Mouse (Mus musculus): ENCODE measurements at regions not wholly inside any gene's neighbourhood (a gene's known extent, or its start where the extent isn't known, plus 50 kb on each side); places are given as distances from the start of the nearest gene placed in this dataset.

- no peak overlapping the region for H3K27ac ChIP-seq (ENCODE audit: insufficient read depth, low read length)
- no peak overlapping the region for H3K4me3 ChIP-seq (ENCODE audit: insufficient read depth, low read length)
- H3K4me1 ChIP-seq (ENCODE audit: control insufficient read depth, insufficient read depth, low read length): no peaks in the 10 kb centered on the region
- no peak for TF ChIP-seq CTCF (IDR thresholded peaks at IDR 0.05; ENCODE audit: extremely low read depth, insufficient read depth, low read length)
- TF ChIP-seq POLR2A (IDR thresholded peaks at IDR 0.05; ENCODE audit: extremely low read depth, insufficient read depth, low read length): no peak
These were observed 691.3 kb downstream of the Dach1 start for GRCm38 (mm10) chr14:97478236-97478635.

GRCm38 (mm10) chr14:97450525-97451235 is 718.9 kb downstream of the Dach1 start:
- no peak overlapping the region for H3K27ac ChIP-seq (ENCODE audit: insufficient read depth, low read length)
- no peak overlapping the region for H3K4me3 ChIP-seq (ENCODE audit: insufficient read depth, low read length)
- H3K4me1 ChIP-seq (ENCODE audit: control insufficient read depth, insufficient read depth, low read length): no peaks in the 10 kb centered on the region
- TF ChIP-seq CTCF (IDR thresholded peaks at IDR 0.05; ENCODE audit: extremely low read depth, insufficient read depth, low read length) (no peak), POLR2A (IDR thresholded peaks at IDR 0.05; ENCODE audit: extremely low read depth, insufficient read depth, low read length) (no peak)

- Histone ChIP-seq H3K4me1 (ENCODE audit: control insufficient read depth, insufficient read depth, low read length) (no peaks in the 10 kb centered on the region), H3K4me3 (ENCODE audit: insufficient read depth, low read length) (no peak overlapping the region)
- TF ChIP-seq POLR2A (IDR thresholded peaks at IDR 0.05; ENCODE audit: extremely low read depth, insufficient read depth, low read length): no peak
- no peak for TF ChIP-seq CTCF (IDR thresholded peaks at IDR 0.05; ENCODE audit: extremely low read depth, insufficient read depth, low read length)
These were observed 720.9 kb downstream of the Dach1 start for GRCm38 (mm10) chr14:97448617-97449016.

GRCm38 (mm10) chr14:97446793-97447192 is 722.8 kb downstream of the Dach1 start:
- Histone ChIP-seq H3K27ac (ENCODE audit: insufficient read depth, low read length) (no peak overlapping the region), H3K4me3 (ENCODE audit: insufficient read depth, low read length) (no peak overlapping the region), H3K4me1 (ENCODE audit: control insufficient read depth, insufficient read depth, low read length) (no peaks in the 10 kb centered on the region)
- TF ChIP-seq CTCF (IDR thresholded peaks at IDR 0.05; ENCODE audit: extremely low read depth, insufficient read depth, low read length) (no peak), POLR2A (IDR thresholded peaks at IDR 0.05; ENCODE audit: extremely low read depth, insufficient read depth, low read length) (no peak)

More at GRCm38 (mm10) chr14:97448617-97449016, 720.9 kb downstream of the Dach1 start:
- H3K27ac ChIP-seq (ENCODE audit: insufficient read depth, low read length): no peak overlapping the region

GRCm38 (mm10) chr14:97440326-97440725 is 729.2 kb downstream of the Dach1 start:
- no peaks in the 10 kb centered on the region for H3K4me1 ChIP-seq (ENCODE audit: control insufficient read depth, insufficient read depth, low read length)
- no peak overlapping the region for H3K27ac ChIP-seq (ENCODE audit: insufficient read depth, low read length)
- TF ChIP-seq CTCF (IDR thresholded peaks at IDR 0.05; ENCODE audit: extremely low read depth, insufficient read depth, low read length) (no peak), POLR2A (IDR thresholded peaks at IDR 0.05; ENCODE audit: extremely low read depth, insufficient read depth, low read length) (no peak)
- H3K4me3 ChIP-seq (ENCODE audit: insufficient read depth, low read length): no peak overlapping the region

GRCm38 (mm10) chr14:97435453-97436233 is 733.9 kb downstream of the Dach1 start:
- Histone ChIP-seq H3K27ac (ENCODE audit: insufficient read depth, low read length) (no peak overlapping the region), H3K4me3 (ENCODE audit: insufficient read depth, low read length) (no peak overlapping the region), H3K4me1 (ENCODE audit: control insufficient read depth, insufficient read depth, low read length) (no peaks in the 10 kb centered on the region)
- TF ChIP-seq POLR2A (IDR thresholded peaks at IDR 0.05; ENCODE audit: extremely low read depth, insufficient read depth, low read length) (no peak), CTCF (IDR thresholded peaks at IDR 0.05; ENCODE audit: extremely low read depth, insufficient read depth, low read length) (no peak)

GRCm38 (mm10) chr14:97431221-97431620 is 738.3 kb downstream of the Dach1 start:
- Histone ChIP-seq H3K4me1 (ENCODE audit: control insufficient read depth, insufficient read depth, low read length) (no peaks in the 10 kb centered on the region), H3K4me3 (ENCODE audit: insufficient read depth, low read length) (no peak overlapping the region), H3K27ac (ENCODE audit: insufficient read depth, low read length) (no peak overlapping the region)
- no peak for TF ChIP-seq POLR2A (IDR thresholded peaks at IDR 0.05; ENCODE audit: extremely low read depth, insufficient read depth, low read length)
- TF ChIP-seq CTCF (IDR thresholded peaks at IDR 0.05; ENCODE audit: extremely low read depth, insufficient read depth, low read length): no peak

- TF ChIP-seq CTCF (IDR thresholded peaks at IDR 0.05; ENCODE audit: extremely low read depth, insufficient read depth, low read length) (no peak), POLR2A (IDR thresholded peaks at IDR 0.05; ENCODE audit: extremely low read depth, insufficient read depth, low read length) (no peak)
- Histone ChIP-seq H3K4me3 (ENCODE audit: insufficient read depth, low read length) (no peak overlapping the region), H3K27ac (ENCODE audit: insufficient read depth, low read length) (no peak overlapping the region)
These were observed 766.3 kb downstream of the Dach1 start for GRCm38 (mm10) chr14:97403176-97403795.

GRCm38 (mm10) chr14:97396385-97396784 is 773.2 kb downstream of the Dach1 start:
- Histone ChIP-seq H3K4me1 (ENCODE audit: control insufficient read depth, insufficient read depth, low read length) (no peaks in the 10 kb centered on the region), H3K4me3 (ENCODE audit: insufficient read depth, low read length) (no peak overlapping the region), H3K27ac (ENCODE audit: insufficient read depth, low read length) (no peak overlapping the region)
- no peak for TF ChIP-seq POLR2A (IDR thresholded peaks at IDR 0.05; ENCODE audit: extremely low read depth, insufficient read depth, low read length)
- no peak for TF ChIP-seq CTCF (IDR thresholded peaks at IDR 0.05; ENCODE audit: extremely low read depth, insufficient read depth, low read length)

More at GRCm38 (mm10) chr14:97403176-97403795, 766.3 kb downstream of the Dach1 start:
- H3K4me1 ChIP-seq (ENCODE audit: control insufficient read depth, insufficient read depth, low read length): no peaks in the 10 kb centered on the region

All from cortical plate, adult 2 months (tissue).